Mouse (Mus musculus): ENCODE results near the gene Narfl.

DNA sequence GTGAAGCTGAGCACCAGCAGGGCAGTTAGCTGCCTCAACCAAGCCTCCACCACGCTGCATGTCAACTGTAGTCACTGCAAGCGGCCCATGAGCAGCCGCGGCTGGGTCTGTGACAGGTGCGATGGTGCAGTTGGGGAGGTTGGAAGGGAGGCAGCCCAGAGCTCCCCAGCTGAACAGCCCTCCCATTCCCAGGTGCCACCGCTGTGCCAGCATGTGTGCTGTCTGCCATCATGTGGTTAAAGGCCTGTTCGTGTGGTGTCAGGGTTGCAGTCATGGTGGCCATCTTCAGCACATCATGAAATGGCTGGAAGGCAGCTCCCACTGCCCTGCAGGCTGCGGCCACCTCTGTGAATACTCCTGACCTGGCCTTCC, 54.6 kb downstream of the Narfl start:
- TF ChIP-seq EP300 (IDR thresholded peaks at IDR 0.05; ENCODE audit: low read depth) (no peak), CTCF (IDR thresholded peaks at IDR 0.05; ENCODE audit: low read depth) (no peak)
